Mouse (Mus musculus): ENCODE data around the gene Aff4. TPM values are rescaled to one million over a fixed set of nuclear protein-coding genes. Genes with fewer than 3 reads are reported as not detected.

Aff4 gene
- polyA plus RNA-seq, 1 experiment from 2014 or later: 80.4 TPM

DNA sequence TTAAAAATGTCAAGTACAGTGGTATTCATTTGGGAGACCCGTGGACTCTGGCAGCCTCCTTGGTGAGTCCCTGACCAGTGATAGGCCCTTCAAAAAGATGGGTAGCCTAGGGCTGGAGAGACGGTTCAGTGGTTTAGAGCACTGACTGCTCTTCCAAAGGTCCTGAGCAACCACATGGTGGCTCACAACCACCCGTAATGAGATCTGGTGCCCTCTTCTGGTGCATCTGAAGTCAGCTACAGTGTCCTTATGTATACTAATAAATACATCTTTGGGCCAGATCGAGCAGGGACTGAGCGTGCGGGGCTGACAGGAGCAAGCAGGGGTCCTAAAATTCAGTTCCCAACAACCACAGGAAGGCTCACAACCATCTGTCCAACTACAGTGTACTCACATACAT, 93.2 kb downstream of the Aff4 start:
- no peaks in the 10 kb centered on the region for H3K27me3 ChIP-seq (ENCODE audit: control insufficient read depth, insufficient read depth, low read length)
- H3K4me2 ChIP-seq (replicated peaks; ENCODE audit: low read depth, low read length): no peak overlapping the region
- no peak for ATAC-seq (ENCODE audit: low FRiP score, low TSS enrichment)
- H3K4me1 ChIP-seq (ENCODE audit: control insufficient read depth, insufficient read depth, low read length): no peaks in the 10 kb centered on the region
- H3K36me3 ChIP-seq (ENCODE audit: control insufficient read depth, insufficient read depth, low read length): no peaks in the 10 kb centered on the region
- H3K9me3 ChIP-seq (ENCODE audit: control insufficient read depth, low read length): no peaks in the 10 kb centered on the region
- H3K4me3 ChIP-seq (ENCODE audit: low read length): no peak overlapping the region
- 38% methylated on average over 6 of the region's 6 CpGs for WGBS
- no peak overlapping the region for H3K9ac ChIP-seq (ENCODE audit: low read depth, low read length)
- H3K27ac ChIP-seq (ENCODE audit: low read depth, low read length): no peak overlapping the region

DNA sequence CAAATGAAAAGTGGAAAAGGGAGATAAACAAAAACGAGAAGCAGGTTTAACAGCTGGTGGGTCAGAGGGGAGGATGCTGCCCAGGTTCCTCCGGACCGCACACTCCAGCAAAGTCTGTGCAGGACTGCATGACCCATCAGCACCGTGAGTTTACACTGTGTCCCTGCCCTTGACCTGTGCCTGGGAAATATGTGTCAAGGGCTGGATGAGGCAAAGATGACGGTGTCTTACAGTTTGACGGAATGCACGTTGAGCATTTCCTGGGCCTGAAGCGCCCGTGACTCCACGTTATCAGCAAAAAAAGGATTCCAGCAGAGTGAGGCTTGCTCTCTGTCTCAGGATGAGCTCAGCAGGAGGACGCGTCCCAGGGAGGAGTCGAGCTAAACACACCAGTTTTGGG, 94.9 kb downstream of the Aff4 start:
- 77% methylated on average over 13 of the region's 13 CpGs for WGBS
- Histone ChIP-seq H3K27ac (ENCODE audit: low read depth, low read length) (no peak overlapping the region), H3K27me3 (ENCODE audit: control insufficient read depth, insufficient read depth, low read length) (no peaks in the 10 kb centered on the region), H3K9me3 (ENCODE audit: control insufficient read depth, low read length) (no peaks in the 10 kb centered on the region), H3K4me1 (ENCODE audit: control insufficient read depth, insufficient read depth, low read length) (no peaks in the 10 kb centered on the region), H3K4me2 (replicated peaks; ENCODE audit: low read depth, low read length) (no peak overlapping the region), H3K9ac (ENCODE audit: low read depth, low read length) (no peak overlapping the region), H3K4me3 (ENCODE audit: low read length) (no peak overlapping the region), H3K36me3 (ENCODE audit: control insufficient read depth, insufficient read depth, low read length) (no peaks in the 10 kb centered on the region)
- no peak for ATAC-seq (ENCODE audit: low FRiP score, low TSS enrichment)

DNA sequence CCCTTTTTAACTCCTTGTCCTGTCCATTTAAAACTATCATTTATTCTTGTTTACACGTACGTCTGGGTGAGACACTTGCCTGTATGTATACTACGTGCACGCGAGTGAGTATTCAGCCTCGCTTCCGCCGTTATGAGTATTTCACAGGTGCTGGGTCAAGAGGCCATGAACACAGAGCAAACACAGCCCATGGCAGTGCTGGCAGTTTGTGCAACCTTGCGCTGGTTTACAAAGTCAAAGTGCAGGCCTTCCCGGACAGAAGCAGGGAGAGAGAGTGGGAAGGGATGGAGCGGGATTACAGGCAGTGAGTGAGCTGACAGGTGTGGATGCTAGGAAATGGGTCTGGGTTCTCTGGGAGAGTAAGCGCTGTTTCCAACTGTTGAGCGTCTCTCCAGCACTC, 95.5 kb downstream of the Aff4 start:
- no peak for ATAC-seq (ENCODE audit: low FRiP score, low TSS enrichment)
- WGBS: 89% methylated on average over 13 of the region's 13 CpGs
- no peak overlapping the region for H3K4me2 ChIP-seq (replicated peaks; ENCODE audit: low read depth, low read length)
- H3K4me1 ChIP-seq (ENCODE audit: control insufficient read depth, insufficient read depth, low read length): no peaks in the 10 kb centered on the region
- H3K36me3 ChIP-seq (ENCODE audit: control insufficient read depth, insufficient read depth, low read length): no peaks in the 10 kb centered on the region
- H3K9ac ChIP-seq (ENCODE audit: low read depth, low read length): no peak overlapping the region
- no peaks in the 10 kb centered on the region for H3K27me3 ChIP-seq (ENCODE audit: control insufficient read depth, insufficient read depth, low read length)
- no peak overlapping the region for H3K4me3 ChIP-seq (ENCODE audit: low read length)
- no peaks in the 10 kb centered on the region for H3K9me3 ChIP-seq (ENCODE audit: control insufficient read depth, low read length)
- H3K27ac ChIP-seq (ENCODE audit: low read depth, low read length): no peak overlapping the region

DNA sequence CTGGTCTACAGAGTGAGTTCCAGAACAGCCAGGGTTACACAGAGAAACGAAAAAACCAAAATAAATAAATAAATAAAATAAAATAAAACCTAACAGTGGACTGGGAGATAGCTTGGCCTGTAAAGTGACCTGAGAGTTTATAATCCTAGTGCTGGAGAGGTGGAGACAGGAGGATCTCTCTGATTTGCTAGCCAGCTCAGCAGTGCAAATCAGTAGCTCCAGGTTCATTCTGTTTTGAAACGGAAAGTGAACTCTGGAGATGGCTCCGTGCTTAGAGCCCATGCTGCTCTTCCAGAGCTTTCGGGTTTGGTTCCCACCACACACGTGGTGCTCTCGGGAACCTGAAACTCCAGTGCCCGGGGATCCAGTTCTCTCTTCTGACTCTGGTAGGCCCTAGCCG, 97.4 kb downstream of the Aff4 start:
- H3K4me3 ChIP-seq (ENCODE audit: low read length): no peak overlapping the region

DNA sequence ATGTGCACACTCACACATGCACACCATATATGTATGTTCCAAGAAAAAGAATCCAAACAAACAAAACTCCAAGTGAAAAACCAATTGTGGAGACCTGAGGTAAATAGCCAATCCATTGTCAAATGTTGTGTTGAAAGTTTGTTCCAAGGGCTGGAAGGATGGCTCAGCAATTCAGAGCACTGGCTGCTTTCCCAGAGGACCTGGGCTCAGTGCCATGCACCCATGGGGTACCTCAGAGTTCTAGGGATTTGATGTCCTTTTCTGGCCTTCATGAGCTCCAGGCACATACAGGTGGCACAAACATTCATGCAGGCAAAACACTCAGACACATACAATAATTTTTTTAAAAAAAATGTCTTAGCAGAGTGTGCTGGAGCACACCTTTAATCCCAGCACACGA, 97.9 kb downstream of the Aff4 start:
- Histone ChIP-seq H3K27me3 (ENCODE audit: control insufficient read depth, insufficient read depth, low read length) (no peaks in the 10 kb centered on the region), H3K9me3 (ENCODE audit: control insufficient read depth, low read length) (no peaks in the 10 kb centered on the region), H3K4me3 (ENCODE audit: low read length) (no peak overlapping the region), H3K27ac (ENCODE audit: low read depth, low read length) (no peak overlapping the region), H3K4me1 (ENCODE audit: control insufficient read depth, insufficient read depth, low read length) (no peaks in the 10 kb centered on the region), H3K4me2 (replicated peaks; ENCODE audit: low read depth, low read length) (no peak overlapping the region), H3K9ac (ENCODE audit: low read depth, low read length) (no peak overlapping the region), H3K36me3 (ENCODE audit: control insufficient read depth, insufficient read depth, low read length) (no peaks in the 10 kb centered on the region)
- ATAC-seq (ENCODE audit: low FRiP score, low TSS enrichment): no peak
- WGBS: 81% methylated on average over 1 of the region's 1 CpGs

More for the DNA sequence above, 97.4 kb downstream of the Aff4 start:
- no peak overlapping the region for H3K4me2 ChIP-seq (replicated peaks; ENCODE audit: low read depth, low read length)
- no peaks in the 10 kb centered on the region for H3K36me3 ChIP-seq (ENCODE audit: control insufficient read depth, insufficient read depth, low read length)
- no peaks in the 10 kb centered on the region for H3K4me1 ChIP-seq (ENCODE audit: control insufficient read depth, insufficient read depth, low read length)
- H3K9me3 ChIP-seq (ENCODE audit: control insufficient read depth, low read length): no peaks in the 10 kb centered on the region
- ATAC-seq (ENCODE audit: low FRiP score, low TSS enrichment): no peak
- H3K27me3 ChIP-seq (ENCODE audit: control insufficient read depth, insufficient read depth, low read length): no peaks in the 10 kb centered on the region
- no peak overlapping the region for H3K9ac ChIP-seq (ENCODE audit: low read depth, low read length)
- no peak overlapping the region for H3K27ac ChIP-seq (ENCODE audit: low read depth, low read length)
- 88% methylated on average over 8 of the region's 8 CpGs for WGBS

DNA sequence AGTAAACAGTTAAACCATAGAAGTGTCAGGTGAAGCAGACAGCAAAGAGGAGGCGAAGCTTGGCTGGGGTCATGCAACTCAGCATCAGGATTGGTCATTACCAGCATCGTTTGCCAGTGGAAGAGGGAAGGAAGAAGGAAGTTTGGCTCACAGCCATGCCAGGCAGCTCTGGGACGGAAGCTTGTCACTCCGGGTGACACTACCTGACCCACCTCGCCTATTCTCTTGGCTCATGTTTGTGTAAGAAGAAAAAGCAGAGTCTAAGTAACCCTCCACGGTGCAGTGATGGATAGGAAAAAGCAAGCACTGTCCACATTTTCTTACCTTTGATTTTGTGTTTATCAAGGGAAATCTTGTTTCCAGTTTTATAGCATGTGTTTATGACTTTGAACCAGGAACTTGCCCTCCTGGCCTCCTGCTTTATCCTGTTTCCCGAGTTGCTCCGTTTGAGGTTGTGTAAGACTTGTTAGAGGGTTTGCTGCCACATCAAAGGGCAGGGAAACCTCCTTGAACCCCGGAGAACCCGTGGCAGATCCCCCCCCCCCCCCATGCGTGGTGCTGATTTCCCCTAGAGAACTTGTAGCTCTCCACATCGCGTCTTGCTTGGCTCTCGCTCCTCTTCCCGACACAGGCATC, 99.6 kb downstream of the Aff4 start:
- Histone ChIP-seq H3K27me3 (ENCODE audit: control insufficient read depth, insufficient read depth, low read length) (no peaks in the 10 kb centered on the region), H3K27ac (ENCODE audit: low read depth, low read length) (no peak overlapping the region), H3K9ac (ENCODE audit: low read depth, low read length) (no peak overlapping the region), H3K4me1 (ENCODE audit: control insufficient read depth, insufficient read depth, low read length) (no peaks in the 10 kb centered on the region), H3K4me2 (replicated peaks; ENCODE audit: low read depth, low read length) (no peak overlapping the region), H3K4me3 (ENCODE audit: low read length) (no peak overlapping the region), H3K9me3 (ENCODE audit: control insufficient read depth, low read length) (no peaks in the 10 kb centered on the region), H3K36me3 (ENCODE audit: control insufficient read depth, insufficient read depth, low read length) (no peaks in the 10 kb centered on the region)
- 32% methylated on average over 15 of the region's 15 CpGs for WGBS
- ATAC-seq (ENCODE audit: low FRiP score, low TSS enrichment): no peak

DNA sequence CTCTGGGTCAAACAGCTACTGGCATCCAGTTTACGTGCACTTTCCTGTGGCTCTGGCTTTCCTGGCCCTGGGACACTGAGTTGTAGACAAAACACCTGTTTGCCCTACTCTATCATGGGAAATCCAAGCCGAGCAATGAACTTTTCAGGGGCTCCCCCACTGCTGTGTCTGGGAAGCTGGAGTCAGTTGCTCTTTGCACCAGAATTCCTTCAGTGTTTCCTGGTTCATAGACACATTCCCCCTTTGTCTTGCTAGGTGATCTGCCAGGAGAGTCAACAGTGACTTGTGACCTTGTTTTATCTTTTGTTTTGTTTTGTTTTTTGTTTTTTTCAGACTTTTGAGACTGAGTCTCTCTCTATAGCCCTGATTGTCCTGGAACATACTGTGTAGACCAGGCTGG, 100.7 kb downstream of the Aff4 start:
- no peak overlapping the region for H3K4me3 ChIP-seq (ENCODE audit: low read length)
- H3K4me2 ChIP-seq (replicated peaks; ENCODE audit: low read depth, low read length): no peak overlapping the region
- no peaks in the 10 kb centered on the region for H3K4me1 ChIP-seq (ENCODE audit: control insufficient read depth, insufficient read depth, low read length)
- H3K9ac ChIP-seq (ENCODE audit: low read depth, low read length): no peak overlapping the region
- 56% methylated on average over 2 of the region's 2 CpGs for WGBS
- H3K36me3 ChIP-seq (ENCODE audit: control insufficient read depth, insufficient read depth, low read length): no peaks in the 10 kb centered on the region
- H3K27me3 ChIP-seq (ENCODE audit: control insufficient read depth, insufficient read depth, low read length): no peaks in the 10 kb centered on the region
- no peaks in the 10 kb centered on the region for H3K9me3 ChIP-seq (ENCODE audit: control insufficient read depth, low read length)
- no peak for ATAC-seq (ENCODE audit: low FRiP score, low TSS enrichment)
- no peak overlapping the region for H3K27ac ChIP-seq (ENCODE audit: low read depth, low read length)

DNA sequence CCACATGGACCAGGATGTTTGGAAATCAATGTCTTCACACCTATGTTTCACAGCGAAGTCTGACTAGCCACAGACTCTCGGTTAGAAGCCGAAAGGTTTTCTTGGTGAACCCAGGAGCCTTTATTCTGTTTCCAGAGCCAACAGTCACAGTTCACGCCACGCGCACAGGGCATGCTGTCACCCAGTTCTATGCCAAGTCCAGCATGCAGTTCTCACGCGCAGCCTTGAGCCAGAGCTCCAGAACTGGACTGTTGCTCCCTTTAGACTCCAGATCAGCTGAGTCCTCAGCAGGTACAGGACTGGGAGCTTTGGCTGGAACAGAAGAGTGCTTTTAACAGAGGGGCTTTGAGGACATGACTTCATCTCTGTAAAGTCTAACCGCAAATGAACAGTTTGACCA, 101.8 kb downstream of the Aff4 start:
- Histone ChIP-seq H3K4me1 (ENCODE audit: control insufficient read depth, insufficient read depth, low read length) (no peaks in the 10 kb centered on the region), H3K4me2 (replicated peaks; ENCODE audit: low read depth, low read length) (no peak overlapping the region), H3K9ac (ENCODE audit: low read depth, low read length) (no peak overlapping the region), H3K27me3 (ENCODE audit: control insufficient read depth, insufficient read depth, low read length) (peaks cover 2% of the 10 kb centered on the region; the same call in 1 of the 2 replicates), H3K9me3 (ENCODE audit: control insufficient read depth, low read length) (no peaks in the 10 kb centered on the region), H3K4me3 (ENCODE audit: low read length) (no peak overlapping the region), H3K36me3 (ENCODE audit: control insufficient read depth, insufficient read depth, low read length) (no peaks in the 10 kb centered on the region), H3K27ac (ENCODE audit: low read depth, low read length) (no peak overlapping the region)
- WGBS: 94% methylated on average over 9 of the region's 9 CpGs
- ATAC-seq (ENCODE audit: low FRiP score, low TSS enrichment): no peak

DNA sequence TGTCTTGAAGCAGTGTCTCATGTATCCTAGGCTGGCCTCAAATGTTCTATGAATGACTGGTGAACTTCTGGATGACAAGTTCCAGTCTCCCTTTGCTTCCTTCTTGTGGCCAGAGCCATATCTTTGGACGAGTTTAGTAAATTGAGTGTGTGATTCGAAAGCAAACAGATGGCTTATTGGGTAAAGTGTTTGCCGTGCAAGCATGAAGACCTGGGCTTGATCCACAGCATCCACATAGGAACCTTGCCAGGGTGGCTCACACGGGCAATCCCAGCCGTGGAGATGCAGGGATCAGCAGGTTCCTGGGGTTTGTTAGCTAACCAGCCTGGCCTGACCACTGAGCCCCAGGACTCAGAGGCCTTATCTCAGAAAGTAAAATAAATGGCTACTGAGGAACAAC, 102.4 kb downstream of the Aff4 start:
- no peaks in the 10 kb centered on the region for H3K9me3 ChIP-seq (ENCODE audit: control insufficient read depth, low read length)
- H3K36me3 ChIP-seq (ENCODE audit: control insufficient read depth, insufficient read depth, low read length): no peaks in the 10 kb centered on the region
- ATAC-seq (ENCODE audit: low FRiP score, low TSS enrichment): no peak
- no peak overlapping the region for H3K4me2 ChIP-seq (replicated peaks; ENCODE audit: low read depth, low read length)
- no peak overlapping the region for H3K27ac ChIP-seq (ENCODE audit: low read depth, low read length)
- H3K4me1 ChIP-seq (ENCODE audit: control insufficient read depth, insufficient read depth, low read length): no peaks in the 10 kb centered on the region
- no peak overlapping the region for H3K9ac ChIP-seq (ENCODE audit: low read depth, low read length)
- H3K27me3 ChIP-seq (ENCODE audit: control insufficient read depth, insufficient read depth, low read length): peaks cover 6% of the 10 kb centered on the region; the same call in 1 of the 2 replicates
- whole genome bisulfite sequencing: 91% methylated on average over 5 of the region's 5 CpGs
- no peak overlapping the region for H3K4me3 ChIP-seq (ENCODE audit: low read length)
